Mouse (Mus musculus): ENCODE data around the gene Lrrc28. TPM values are rescaled to one million over a fixed set of nuclear protein-coding genes. Genes with fewer than 3 reads are reported as not detected.
A peak's percentile ranks its signal among the peaks of the same experiment; 100 is the strongest.

The Lrrc28 gene
- polyA plus RNA-seq, 1 experiment from 2014 or later = 11.5 TPM

- Histone ChIP-seq H3K4me1 (ENCODE audit: control insufficient read depth, insufficient read depth, low read length) (no peaks in the 10 kb centered on the region; the same call in 1 of the 2 replicates), H3K4me3 (ENCODE audit: low read depth, low read length) (no peak overlapping the region), H3K9me3 (replicated peaks; ENCODE audit: control insufficient read depth, low read length) (no peaks in the 10 kb centered on the region), H3K27me3 (ENCODE audit: control insufficient read depth, insufficient read depth, low read length) (no peaks in the 10 kb centered on the region), H3K4me2 (peak overlapping the region; percentile 12; the same call in 1 of the 2 replicates), H3K36me3 (ENCODE audit: control insufficient read depth, insufficient read depth, low read length) (no peaks in the 10 kb centered on the region), H3K27ac (ENCODE audit: low read depth, low read length) (no peak overlapping the region), H3K9ac (ENCODE audit: low read depth, low read length) (no peak overlapping the region)
- 18% methylated on average over 1 of the region's 1 CpGs for WGBS (ENCODE audit: insufficient replicate concordance)
- no peak for ATAC-seq (replicated peaks; ENCODE audit: insufficient number of reproducible peaks, low FRiP score, low TSS enrichment)
Measured at GRCm38 (mm10) chr7:67655186-67655585, 10.1 kb upstream of the Lrrc28 start.

GRCm38 (mm10) chr7:67654668-67655067, 9.6 kb upstream of the Lrrc28 start:
- Histone ChIP-seq H3K4me3 (ENCODE audit: low read depth, low read length) (no peak overlapping the region), H3K9ac (ENCODE audit: low read depth, low read length) (no peak overlapping the region), H3K4me1 (ENCODE audit: control insufficient read depth, insufficient read depth, low read length) (peaks cover 5% of the 10 kb centered on the region; the same call in 1 of the 2 replicates), H3K27ac (ENCODE audit: low read depth, low read length) (no peak overlapping the region), H3K27me3 (ENCODE audit: control insufficient read depth, insufficient read depth, low read length) (no peaks in the 10 kb centered on the region), H3K36me3 (ENCODE audit: control insufficient read depth, insufficient read depth, low read length) (no peaks in the 10 kb centered on the region), H3K4me2 (no peak overlapping the region), H3K9me3 (replicated peaks; ENCODE audit: control insufficient read depth, low read length) (no peaks in the 10 kb centered on the region)
- no peak for ATAC-seq (replicated peaks; ENCODE audit: insufficient number of reproducible peaks, low FRiP score, low TSS enrichment)
- 83% methylated on average over 7 of the region's 7 CpGs for WGBS (ENCODE audit: insufficient replicate concordance)

- peaks cover 13% of the 10 kb centered on the region for H3K4me1 ChIP-seq (ENCODE audit: control insufficient read depth, insufficient read depth, low read length)
- H3K4me3 ChIP-seq (ENCODE audit: low read depth, low read length) = no peak overlapping the region
- ATAC-seq (replicated peaks; ENCODE audit: insufficient number of reproducible peaks, low FRiP score, low TSS enrichment) = no peak
- WGBS (ENCODE audit: insufficient replicate concordance) = 81% methylated on average over 5 of the region's 5 CpGs
- H3K36me3 ChIP-seq (ENCODE audit: control insufficient read depth, insufficient read depth, low read length) = no peaks in the 10 kb centered on the region
- no peak overlapping the region for H3K27ac ChIP-seq (ENCODE audit: low read depth, low read length)
- H3K9me3 ChIP-seq (replicated peaks; ENCODE audit: control insufficient read depth, low read length) = no peaks in the 10 kb centered on the region
- H3K4me2 ChIP-seq = no peak overlapping the region
- H3K27me3 ChIP-seq (ENCODE audit: control insufficient read depth, insufficient read depth, low read length) = no peaks in the 10 kb centered on the region
- H3K9ac ChIP-seq (ENCODE audit: low read depth, low read length) = no peak overlapping the region
Measured at GRCm38 (mm10) chr7:67652211-67652610, 7.1 kb upstream of the Lrrc28 start.

GRCm38 (mm10) chr7:67648376-67648775, 3.3 kb upstream of the Lrrc28 start:
- no peaks in the 10 kb centered on the region for H3K27me3 ChIP-seq (ENCODE audit: control insufficient read depth, insufficient read depth, low read length)
- 78% methylated on average over 4 of the region's 4 CpGs for WGBS (ENCODE audit: insufficient replicate concordance)
- H3K4me1 ChIP-seq (ENCODE audit: control insufficient read depth, insufficient read depth, low read length) = peaks cover 17% of the 10 kb centered on the region
- no peaks in the 10 kb centered on the region for H3K36me3 ChIP-seq (ENCODE audit: control insufficient read depth, insufficient read depth, low read length)
- no peak for ATAC-seq (replicated peaks; ENCODE audit: insufficient number of reproducible peaks, low FRiP score, low TSS enrichment)
- H3K9me3 ChIP-seq (replicated peaks; ENCODE audit: control insufficient read depth, low read length) = no peaks in the 10 kb centered on the region
- no peak overlapping the region for H3K9ac ChIP-seq (ENCODE audit: low read depth, low read length)
- peak overlapping the region; percentile 63 for H3K4me2 ChIP-seq
- peak overlapping the region; percentile 56 for H3K4me3 ChIP-seq (ENCODE audit: low read depth, low read length)
- H3K27ac ChIP-seq (ENCODE audit: low read depth, low read length) = no peak overlapping the region

GRCm38 (mm10) chr7:67647277-67647676, 2.2 kb upstream of the Lrrc28 start, which contains the start of gene Ttc23:
Ttc23 (plus strand) TSS chr7:67647410.
- ATAC-seq (replicated peaks; ENCODE audit: insufficient number of reproducible peaks, low FRiP score, low TSS enrichment) = no peak
- Histone ChIP-seq H3K4me3 (ENCODE audit: low read depth, low read length) (peak within 1 kb of the TSS; percentile 81), H3K4me1 (ENCODE audit: control insufficient read depth, insufficient read depth, low read length) (peaks cover 17% of the 10 kb centered on the region), H3K27me3 (ENCODE audit: control insufficient read depth, insufficient read depth, low read length) (no peaks in the 10 kb centered on the region), H3K36me3 (ENCODE audit: control insufficient read depth, insufficient read depth, low read length) (no peaks in the 10 kb centered on the region), H3K27ac (ENCODE audit: low read depth, low read length) (peak within 1 kb of the TSS; percentile 2; the same call in 1 of the 2 replicates), H3K9me3 (replicated peaks; ENCODE audit: control insufficient read depth, low read length) (no peaks in the 10 kb centered on the region), H3K9ac (ENCODE audit: low read depth, low read length) (peak within 1 kb of the TSS; percentile 92), H3K4me2 (peak within 1 kb of the TSS; percentile 87)
- under 1% methylated on average over 5 of the region's 5 CpGs for WGBS (ENCODE audit: insufficient replicate concordance)

GRCm38 (mm10) chr7:67646131-67646530, 1.1 kb upstream of the Lrrc28 start:
- peak overlapping the region; percentile 87; the same call in 1 of the 2 replicates for H3K27ac ChIP-seq (ENCODE audit: low read depth, low read length)
- no peaks in the 10 kb centered on the region for H3K9me3 ChIP-seq (replicated peaks; ENCODE audit: control insufficient read depth, low read length)
- peak overlapping the region; percentile 81 for H3K4me3 ChIP-seq (ENCODE audit: low read depth, low read length)
- H3K27me3 ChIP-seq (ENCODE audit: control insufficient read depth, insufficient read depth, low read length) = no peaks in the 10 kb centered on the region
- 14% methylated on average over 6 of the region's 6 CpGs for WGBS (ENCODE audit: insufficient replicate concordance)
- H3K4me1 ChIP-seq (ENCODE audit: control insufficient read depth, insufficient read depth, low read length) = peaks cover 17% of the 10 kb centered on the region
- H3K4me2 ChIP-seq = peak overlapping the region; percentile 87
- H3K36me3 ChIP-seq (ENCODE audit: control insufficient read depth, insufficient read depth, low read length) = no peaks in the 10 kb centered on the region
- H3K9ac ChIP-seq (ENCODE audit: low read depth, low read length) = peak overlapping the region; percentile 92
- ATAC-seq (replicated peaks; ENCODE audit: insufficient number of reproducible peaks, low FRiP score, low TSS enrichment) = no peak

- H3K4me2 ChIP-seq = peak overlapping the region; percentile 87
- H3K4me3 ChIP-seq (ENCODE audit: low read depth, low read length) = peak overlapping the region; percentile 81
- H3K9ac ChIP-seq (ENCODE audit: low read depth, low read length) = peak overlapping the region; percentile 92
- no peaks in the 10 kb centered on the region for H3K9me3 ChIP-seq (replicated peaks; ENCODE audit: control insufficient read depth, low read length)
- ATAC-seq (replicated peaks; ENCODE audit: insufficient number of reproducible peaks, low FRiP score, low TSS enrichment) = 0 out of 2 replicates have a peak, but pooled peaks have one; percentile 17
- H3K27me3 ChIP-seq (ENCODE audit: control insufficient read depth, insufficient read depth, low read length) = no peaks in the 10 kb centered on the region
- H3K36me3 ChIP-seq (ENCODE audit: control insufficient read depth, insufficient read depth, low read length) = no peaks in the 10 kb centered on the region
- H3K4me1 ChIP-seq (ENCODE audit: control insufficient read depth, insufficient read depth, low read length) = peaks cover 17% of the 10 kb centered on the region
- peak overlapping the region; percentile 87 for H3K27ac ChIP-seq (ENCODE audit: low read depth, low read length)
- WGBS (ENCODE audit: insufficient replicate concordance) = under 1% methylated on average over 15 of the region's 15 CpGs
Measured at GRCm38 (mm10) chr7:67645681-67646014, 580 bp upstream of the Lrrc28 start.

GRCm38 (mm10) chr7:67644291-67644690, 777 bp downstream of the Lrrc28 start:
- Histone ChIP-seq H3K36me3 (ENCODE audit: control insufficient read depth, insufficient read depth, low read length) (no peaks in the 10 kb centered on the region), H3K27ac (ENCODE audit: low read depth, low read length) (no peak overlapping the region), H3K27me3 (ENCODE audit: control insufficient read depth, insufficient read depth, low read length) (no peaks in the 10 kb centered on the region), H3K4me1 (ENCODE audit: control insufficient read depth, insufficient read depth, low read length) (peaks cover 12% of the 10 kb centered on the region), H3K4me3 (ENCODE audit: low read depth, low read length) (peak overlapping the region; percentile 81), H3K9me3 (replicated peaks; ENCODE audit: control insufficient read depth, low read length) (no peaks in the 10 kb centered on the region), H3K4me2 (peak overlapping the region; percentile 76), H3K9ac (ENCODE audit: low read depth, low read length) (peak overlapping the region; percentile 92)
- 39% methylated on average over 8 of the region's 8 CpGs for WGBS (ENCODE audit: insufficient replicate concordance)
- ATAC-seq (replicated peaks; ENCODE audit: insufficient number of reproducible peaks, low FRiP score, low TSS enrichment) = no peak

- no peak for ATAC-seq (replicated peaks; ENCODE audit: insufficient number of reproducible peaks, low FRiP score, low TSS enrichment)
- H3K27me3 ChIP-seq (ENCODE audit: control insufficient read depth, insufficient read depth, low read length) = no peaks in the 10 kb centered on the region
- no peak overlapping the region for H3K27ac ChIP-seq (ENCODE audit: low read depth, low read length)
- H3K36me3 ChIP-seq (ENCODE audit: control insufficient read depth, insufficient read depth, low read length) = no peaks in the 10 kb centered on the region
- H3K4me2 ChIP-seq = no peak overlapping the region
- WGBS (ENCODE audit: insufficient replicate concordance) = 92% methylated on average over 9 of the region's 9 CpGs
- H3K9me3 ChIP-seq (replicated peaks; ENCODE audit: control insufficient read depth, low read length) = no peaks in the 10 kb centered on the region
- peaks cover 6% of the 10 kb centered on the region; the same call in 1 of the 2 replicates for H3K4me1 ChIP-seq (ENCODE audit: control insufficient read depth, insufficient read depth, low read length)
- H3K9ac ChIP-seq (ENCODE audit: low read depth, low read length) = no peak overlapping the region
- no peak overlapping the region for H3K4me3 ChIP-seq (ENCODE audit: low read depth, low read length)
Measured at GRCm38 (mm10) chr7:67642955-67643354, 2.1 kb downstream of the Lrrc28 start.
